Mouse (Mus musculus): ENCODE measurements around the gene Gabra5.

Gabra5 gene

GRCm38 (mm10) chr7:57509681-57510141 lies at the start of gene Gabra5:
Gene Gabra5, minus strand, starts transcription at chr7:57510059.
- DNase-seq: no peak

GRCm38 (mm10) chr7:57538565-57538964 lies 28.7 kb upstream of the Gabra5 start:
- no peak for DNase-seq

GRCm38 (mm10) chr7:57532676-57533075 lies 22.8 kb upstream of the Gabra5 start:
- DNase-seq: no peak

- no peak for DNase-seq
Measured at GRCm38 (mm10) chr7:57529954-57530353, 20.1 kb upstream of the Gabra5 start.

- no peak for DNase-seq
Measured at GRCm38 (mm10) chr7:57529451-57529850, 19.6 kb upstream of the Gabra5 start.

GRCm38 (mm10) chr7:57512955-57513354 lies 3.1 kb upstream of the Gabra5 start:
- DNase-seq: no peak

- no peak for DNase-seq
Measured at GRCm38 (mm10) chr7:57508860-57509632, 813 bp downstream of the Gabra5 start.

GRCm38 (mm10) chr7:57502809-57503208 lies 7.0 kb downstream of the Gabra5 start:
- DNase-seq: no peak

GRCm38 (mm10) chr7:57491795-57492194 lies 18.1 kb downstream of the Gabra5 start:
- DNase-seq: no peak

GRCm38 (mm10) chr7:57486907-57487306 lies 23.0 kb downstream of the Gabra5 start:
- no peak for DNase-seq

- DNase-seq: no peak
Measured at GRCm38 (mm10) chr7:57482896-57483295, 27.0 kb downstream of the Gabra5 start.

- DNase-seq: peak; percentile 7
Measured at GRCm38 (mm10) chr7:57473811-57474525, 35.9 kb downstream of the Gabra5 start.

GRCm38 (mm10) chr7:57471316-57471715 lies 38.5 kb downstream of the Gabra5 start:
- no peak for DNase-seq

GRCm38 (mm10) chr7:57460354-57460753 lies 49.5 kb downstream of the Gabra5 start:
- DNase-seq: no peak

GRCm38 (mm10) chr7:57448239-57448638 lies 61.6 kb downstream of the Gabra5 start:
- DNase-seq: no peak

- DNase-seq: no peak
Measured at GRCm38 (mm10) chr7:57422675-57423074, 87.2 kb downstream of the Gabra5 start.

- DNase-seq: no peak
Measured at GRCm38 (mm10) chr7:57421044-57421443, 88.8 kb downstream of the Gabra5 start.

- no peak for DNase-seq
Measured at GRCm38 (mm10) chr7:57419392-57419791, 90.5 kb downstream of the Gabra5 start, which contains the start of gene Gabrb3. Gene Gabrb3, plus strand, starts transcription at chr7:57419692.

GRCm38 (mm10) chr7:57412896-57413295 lies 97.0 kb downstream of the Gabra5 start:
- DNase-seq: no peak

GRCm38 (mm10) chr7:57411163-57411562 lies 98.7 kb downstream of the Gabra5 start:
- no peak for DNase-seq

- DNase-seq: no peak
Measured at GRCm38 (mm10) chr7:57393551-57393950, 116.3 kb downstream of the Gabra5 start.

GRCm38 (mm10) chr7:57390046-57390445 lies 119.8 kb downstream of the Gabra5 start:
- DNase-seq: no peak

GRCm38 (mm10) chr7:57387341-57387654 lies 122.6 kb downstream of the Gabra5 start:
- DNase-seq: no peak

All from kidney, adult 11 months (tissue).